Mouse (Mus musculus): Measurements from ENCODE around the gene Tuba3b.

DNA sequence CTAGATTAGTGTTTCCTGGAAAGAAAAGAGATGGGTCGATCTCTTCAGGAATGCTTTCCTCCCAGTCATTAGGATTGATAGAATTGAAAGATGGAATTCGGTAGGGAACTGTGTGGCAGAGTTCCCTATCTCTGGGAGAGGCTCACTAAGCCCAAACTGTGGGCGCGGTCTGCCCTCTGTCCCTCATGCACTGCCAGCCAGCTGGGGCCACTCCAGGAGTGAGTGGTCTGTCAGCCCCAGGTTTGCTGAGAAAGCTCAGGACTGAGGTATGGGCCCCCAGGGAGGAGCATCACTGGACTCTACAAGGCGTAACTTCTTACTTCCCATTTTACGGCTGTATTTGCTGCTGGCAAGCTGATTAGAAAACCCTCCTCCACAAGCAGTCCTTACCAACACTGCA, 23.5 kb upstream of the Tuba3b start:
- TF ChIP-seq CTCF (IDR thresholded peaks at IDR 0.05; ENCODE audit: borderline replicate concordance, insufficient read depth, low read length) (no peak), POLR2A (IDR thresholded peaks at IDR 0.05; ENCODE audit: low read depth, low read length) (no peak)

Measured in embryonic fibroblast, embryonic 13.5 days (primary cell).